Mouse (Mus musculus) kidney, adult 9 months (tissue): ENCODE measurements around the gene Chrm3.
A peak's percentile ranks its signal among the peaks of the same experiment; 100 is the strongest.
"Not testable (repeated sequence)": the region's sequence is repeated elsewhere in the genome, so short reads cannot be mapped to it uniquely, and the experiment has no call there.

Experiments
- DNase-seq: peaks from one replicate; pipeline ENCODE4 v3.0.0; 2022

Gene Chrm3

DNA sequence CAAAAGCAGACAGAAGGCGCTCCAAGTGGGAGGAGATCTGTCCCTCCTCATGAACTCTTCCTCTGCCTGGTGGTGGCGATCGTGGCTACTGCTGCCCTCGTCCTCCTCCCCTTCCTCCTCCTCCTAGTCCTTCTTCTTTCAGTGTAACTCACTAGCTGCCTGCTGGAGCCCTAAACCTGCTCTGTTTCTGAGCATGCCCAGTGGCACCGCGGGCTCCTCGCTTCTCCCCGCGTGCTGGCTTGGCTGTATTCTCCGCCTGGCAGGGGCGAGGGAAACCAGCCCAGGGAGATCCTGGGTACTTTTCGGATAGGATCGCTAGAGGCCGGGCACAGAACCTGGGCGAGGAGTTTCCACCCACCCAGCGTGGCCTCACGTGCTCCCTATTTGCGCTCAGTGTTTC is at the start of gene Chrm3:
Gene Chrm3 (minus strand): TSS at position 71 of the 400 bp plus-strand sequence.
- peak; percentile 67 for DNase-seq

DNA sequence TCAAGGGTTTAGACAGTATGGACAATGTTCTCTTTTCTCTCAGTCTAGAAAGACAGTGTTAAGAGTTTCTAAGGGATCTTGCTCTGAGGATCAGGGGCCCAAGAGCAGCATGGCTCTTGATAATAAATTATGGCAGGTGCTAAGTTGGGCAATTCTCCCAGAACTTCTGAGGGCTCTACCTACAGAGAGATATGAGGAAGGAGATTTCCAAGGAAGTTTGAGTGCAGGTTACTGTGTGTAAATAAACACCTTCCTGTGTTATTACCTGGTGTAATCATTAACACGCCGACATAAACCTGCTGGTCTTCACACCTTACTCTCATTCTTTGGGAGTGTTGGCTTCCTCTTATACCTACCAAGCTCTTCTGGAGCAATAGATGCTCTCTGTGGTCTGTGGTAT is 33.7 kb upstream of the Chrm3 start:
- no peak for DNase-seq

DNA sequence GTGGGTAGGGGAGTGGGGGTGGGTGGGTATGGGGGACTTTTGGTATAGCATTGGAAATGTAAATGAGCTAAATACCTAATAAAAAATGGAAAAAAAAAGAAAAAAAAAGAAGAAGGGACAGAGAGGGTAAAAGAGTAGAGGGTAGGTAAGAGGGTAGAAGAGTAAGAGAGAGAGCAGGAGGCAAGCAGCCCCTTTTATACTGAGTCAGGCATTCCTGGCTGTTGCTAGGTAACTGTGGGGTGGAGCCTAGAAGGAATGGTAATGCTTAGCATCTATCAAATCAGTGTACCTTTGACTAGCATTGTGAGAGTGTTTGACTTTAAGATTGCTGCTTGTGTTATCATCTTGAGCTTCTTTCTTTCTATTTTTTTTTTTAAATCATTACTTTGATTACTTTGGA is 14.8 kb upstream of the Chrm3 start:
- DNase-seq = not testable (repeated sequence)

DNA sequence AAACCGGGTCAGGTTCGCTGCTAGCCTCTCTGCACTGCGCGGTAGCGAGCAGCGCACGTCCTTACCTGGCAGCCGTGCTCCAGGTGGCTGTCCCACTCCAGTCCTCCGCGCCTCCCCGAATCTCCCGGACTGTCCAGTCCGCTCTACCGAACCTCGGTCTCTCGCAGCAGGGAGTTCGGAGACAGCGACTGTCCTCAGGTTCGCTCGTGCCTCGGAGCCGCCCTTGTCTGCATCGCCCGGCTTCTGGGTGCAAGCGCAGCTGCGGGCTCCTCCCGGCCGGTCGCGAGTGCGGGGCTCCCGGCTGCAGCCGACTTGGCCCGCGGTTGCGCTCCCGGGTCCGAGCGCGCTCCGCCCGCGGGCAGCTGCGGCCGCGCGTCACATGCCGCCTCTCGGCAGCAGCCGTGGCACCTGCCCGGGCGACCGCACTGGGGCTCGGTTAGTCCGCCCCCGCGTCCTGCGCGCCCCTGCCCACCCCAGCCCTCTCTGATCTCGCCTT is 400 bp downstream of the Chrm3 start:
- DNase-seq = peak; percentile 16

DNA sequence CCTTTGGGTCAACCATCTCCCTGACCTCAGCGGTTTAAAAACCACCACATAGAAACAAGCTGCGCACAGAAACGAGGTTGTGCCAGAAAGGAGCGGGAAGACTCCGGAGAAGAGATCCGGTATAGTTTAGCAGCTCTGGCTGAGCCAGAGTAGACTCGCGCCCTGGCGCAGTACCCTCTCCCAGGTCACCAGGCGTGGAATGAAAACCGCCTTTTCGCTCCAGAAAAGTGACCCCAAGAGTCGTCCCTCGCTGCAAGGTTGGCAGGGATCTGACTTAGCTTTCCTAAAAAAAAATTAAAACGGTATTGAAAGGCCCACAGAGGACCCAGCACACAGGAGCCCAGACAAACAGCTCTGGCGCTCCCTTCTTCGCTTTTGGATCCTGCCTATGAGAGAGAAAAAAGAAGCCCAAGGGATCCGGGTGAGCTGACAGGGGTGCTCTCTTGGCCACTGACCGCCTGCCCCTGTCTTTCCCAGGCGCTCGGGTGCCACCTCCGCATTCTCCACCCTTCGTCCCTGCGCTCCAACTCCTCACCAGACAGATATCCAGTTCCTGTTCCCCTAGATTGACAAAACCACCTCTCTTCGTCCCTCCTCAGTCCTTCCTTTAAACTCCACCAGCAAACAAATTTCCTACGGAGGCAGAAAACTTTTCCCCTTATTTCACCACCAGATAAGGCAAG is 990 bp downstream of the Chrm3 start:
- DNase-seq = peak; percentile 6

DNA sequence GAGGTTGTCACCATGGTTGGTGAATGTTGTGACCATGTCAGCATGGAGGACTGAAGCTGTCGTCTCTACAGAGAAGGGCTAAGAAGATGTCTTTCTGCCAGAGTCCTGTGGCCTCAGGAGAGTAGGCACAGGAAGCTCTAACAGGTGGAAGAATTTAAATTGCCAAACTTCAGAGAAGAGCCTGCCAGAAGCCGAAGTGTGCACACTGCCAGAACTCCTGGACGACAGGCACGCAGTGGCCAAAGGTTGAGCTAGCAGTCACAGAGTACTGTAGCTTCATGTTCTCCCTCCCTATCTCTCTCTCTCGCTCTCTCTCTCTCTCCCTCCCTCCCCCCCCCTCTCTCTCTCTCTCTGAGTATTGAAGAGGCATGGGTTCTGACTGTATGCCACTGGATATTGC is 4.9 kb downstream of the Chrm3 start:
- peak; percentile 69 for DNase-seq

DNA sequence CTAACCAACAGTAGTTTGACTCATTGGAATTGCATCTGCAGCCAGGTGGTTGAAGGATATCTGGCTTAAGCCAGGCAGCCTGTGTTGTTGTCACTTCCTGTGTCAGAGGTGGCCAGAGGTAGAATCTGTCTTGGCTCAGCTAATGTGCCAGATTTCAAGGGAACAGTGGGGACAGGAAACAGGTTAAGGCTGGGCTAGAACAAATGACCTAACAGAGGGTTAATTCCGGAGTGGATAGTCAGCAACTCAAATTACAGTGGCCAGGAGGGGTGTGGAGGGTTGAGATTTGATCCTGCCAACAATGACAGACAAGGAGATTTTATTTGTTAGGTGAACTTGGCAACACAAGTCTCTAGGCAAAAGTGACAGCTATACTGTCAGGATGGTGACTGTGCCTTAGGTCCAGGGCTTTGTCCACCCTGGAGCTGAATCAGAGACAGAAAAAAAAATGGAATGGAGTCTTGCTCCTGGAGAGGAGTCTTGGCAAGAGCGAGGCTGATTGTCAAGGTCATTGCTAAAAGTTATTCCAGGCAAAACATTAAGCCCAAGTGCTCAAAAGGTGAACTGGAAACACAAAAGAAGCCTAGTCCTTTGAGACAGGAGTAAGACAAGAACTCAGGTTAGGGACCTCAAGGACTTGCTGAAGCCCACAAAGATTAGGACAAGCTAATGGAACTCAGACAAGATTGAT is 5.6 kb downstream of the Chrm3 start:
- peak; percentile 55 for DNase-seq

DNA sequence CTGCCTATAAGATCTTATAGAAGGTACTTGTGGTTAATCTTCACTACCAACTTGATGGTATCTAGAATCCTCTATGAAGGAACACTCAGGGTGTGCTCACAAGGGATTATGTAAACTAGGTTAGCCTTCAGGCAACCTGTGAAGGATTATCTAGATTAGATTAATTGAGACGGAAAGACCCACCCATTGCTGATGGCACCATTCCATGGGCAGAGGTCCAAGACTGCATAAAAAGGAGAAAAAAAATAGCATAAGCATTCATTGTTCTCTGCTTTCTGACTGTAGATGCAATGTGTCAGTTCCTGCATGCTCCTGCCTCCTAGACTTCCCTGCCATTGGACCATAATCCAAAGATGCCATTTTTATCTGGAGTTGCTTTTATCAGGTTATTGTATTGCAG is 8.5 kb downstream of the Chrm3 start:
- peak; percentile 21 for DNase-seq

DNA sequence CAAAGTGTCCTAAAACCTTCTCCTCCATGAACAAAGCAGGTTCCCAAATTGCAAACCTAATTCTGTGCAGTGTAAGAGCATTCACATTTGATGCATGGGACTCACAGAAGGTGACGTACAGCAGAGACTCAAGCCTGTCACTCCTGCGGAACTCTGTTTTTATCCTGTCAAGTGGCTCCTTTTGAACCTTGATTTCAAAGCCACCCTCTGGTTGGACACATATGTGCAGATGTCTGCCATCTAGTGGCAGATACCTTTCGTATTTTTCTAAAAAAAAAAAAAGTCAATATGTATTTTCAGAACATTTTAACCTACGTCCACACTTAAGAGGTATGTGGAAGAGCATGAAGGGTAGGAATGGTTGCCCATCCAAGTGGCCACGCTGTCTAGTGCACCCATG is 16.3 kb downstream of the Chrm3 start:
- DNase-seq = peak; percentile 26

DNA sequence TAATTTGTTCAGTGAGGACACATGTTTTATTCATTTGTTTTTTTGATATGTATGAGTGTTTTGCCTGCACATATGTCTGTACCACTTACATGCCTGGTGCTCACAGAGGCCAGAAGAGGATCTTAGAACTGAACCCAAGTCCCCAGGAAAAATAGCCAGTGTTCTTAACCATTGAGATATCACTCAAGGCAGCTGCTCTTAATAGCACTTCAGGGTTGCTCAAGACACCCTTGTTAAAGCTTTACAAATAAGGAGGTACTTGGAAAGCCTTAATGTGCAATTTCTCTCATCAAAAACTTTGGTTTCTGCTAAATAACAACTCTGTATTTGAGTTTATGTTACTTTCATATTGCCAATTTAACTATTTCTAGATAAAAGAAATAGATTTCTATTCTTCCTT is 25.1 kb downstream of the Chrm3 start:
- DNase-seq = no peak

DNA sequence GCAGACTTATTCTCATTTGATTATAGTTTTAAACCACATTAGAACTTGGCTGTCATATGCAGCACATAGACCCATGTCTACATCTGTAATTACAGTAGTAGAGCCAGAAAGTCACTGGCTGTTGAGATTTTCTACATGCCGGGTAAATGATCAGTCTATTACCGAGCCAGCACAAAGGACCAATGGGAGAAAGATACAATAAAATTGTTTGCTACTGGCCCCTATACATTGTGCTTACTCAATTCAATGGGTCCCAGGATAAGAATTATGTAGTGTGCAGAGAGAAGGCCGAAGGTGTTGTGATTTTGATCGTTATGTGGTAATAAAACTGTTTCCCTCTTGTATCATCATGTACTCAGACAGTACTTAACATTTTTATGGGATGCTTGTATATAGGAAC is 27.9 kb downstream of the Chrm3 start:
- DNase-seq = no peak

DNA sequence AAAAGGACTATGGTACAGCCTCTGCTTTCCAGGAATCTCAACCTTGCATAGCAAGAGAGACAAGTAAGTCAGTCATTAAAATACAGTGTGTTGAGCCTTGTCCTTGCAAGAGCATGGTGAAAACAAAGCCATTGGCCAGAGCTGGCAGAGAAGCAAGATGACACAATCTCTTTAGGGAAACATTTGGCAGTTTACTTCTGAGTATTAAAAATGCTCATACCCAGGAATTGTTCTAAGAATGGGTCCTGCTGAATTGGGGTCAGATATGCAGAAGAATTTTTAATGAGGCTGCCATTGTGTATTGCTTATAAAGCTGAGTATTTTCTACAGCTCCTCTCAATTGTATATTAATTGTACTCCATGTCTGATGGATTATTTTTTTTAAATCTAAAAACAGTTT is 50.8 kb downstream of the Chrm3 start:
- no peak for DNase-seq

DNA sequence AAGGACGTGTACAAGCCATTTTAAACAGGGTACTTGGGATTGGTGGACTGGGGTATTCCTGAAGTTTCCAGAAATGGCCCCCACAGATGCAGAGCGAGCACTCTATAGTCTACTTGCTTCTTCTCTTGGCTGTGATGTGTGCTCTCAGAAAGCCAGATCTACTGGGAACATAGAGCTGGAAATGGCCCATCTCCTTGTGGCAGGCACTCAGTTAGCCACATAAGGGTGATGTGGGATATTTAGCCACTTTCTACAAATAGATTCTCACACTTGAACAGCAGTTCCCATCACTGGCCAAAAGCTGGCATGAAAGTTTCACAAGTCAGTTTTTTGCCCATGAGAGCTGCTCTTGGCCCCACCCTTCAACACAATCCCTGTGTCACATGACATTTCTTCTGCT is 65.5 kb downstream of the Chrm3 start:
- no peak for DNase-seq

DNA sequence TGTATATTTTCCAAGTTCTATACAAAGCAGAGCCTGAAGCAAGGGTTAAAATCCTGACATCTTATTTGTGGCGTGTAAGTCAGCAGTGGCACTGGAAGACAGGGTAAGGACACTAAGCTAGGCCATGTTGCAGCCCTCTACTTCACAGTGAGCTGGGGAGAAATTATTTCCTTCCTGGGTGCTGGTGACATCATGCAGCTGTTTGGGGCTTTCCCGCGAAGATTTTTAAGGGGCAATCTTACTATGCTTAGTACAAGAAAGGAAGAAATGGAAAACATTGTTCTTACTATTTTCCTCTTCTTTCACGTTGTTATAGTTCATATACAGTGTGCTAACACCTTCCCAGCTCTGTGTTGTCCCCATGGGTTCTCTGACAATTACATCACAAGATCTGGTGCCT is 76.3 kb downstream of the Chrm3 start:
- no peak for DNase-seq

DNA sequence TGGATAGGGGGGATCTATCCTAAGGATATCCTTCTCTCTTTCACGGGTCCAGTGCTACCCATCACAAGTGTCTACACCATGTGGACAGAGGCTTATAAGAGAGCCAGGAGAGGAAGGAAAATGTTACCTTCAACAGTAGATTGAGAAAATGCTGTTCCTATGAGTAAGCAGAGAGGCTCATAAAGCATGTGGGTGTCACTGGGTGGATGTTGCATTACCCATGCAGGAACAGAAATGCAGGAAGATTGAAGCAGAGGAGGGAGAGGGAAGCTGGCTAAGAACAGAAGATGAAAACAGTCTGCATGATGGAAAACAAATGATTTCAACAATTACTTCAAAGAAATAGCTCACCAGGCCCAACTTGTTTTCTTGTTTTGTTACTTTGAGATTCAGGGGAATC is 85.7 kb downstream of the Chrm3 start:
- no peak for DNase-seq

DNA sequence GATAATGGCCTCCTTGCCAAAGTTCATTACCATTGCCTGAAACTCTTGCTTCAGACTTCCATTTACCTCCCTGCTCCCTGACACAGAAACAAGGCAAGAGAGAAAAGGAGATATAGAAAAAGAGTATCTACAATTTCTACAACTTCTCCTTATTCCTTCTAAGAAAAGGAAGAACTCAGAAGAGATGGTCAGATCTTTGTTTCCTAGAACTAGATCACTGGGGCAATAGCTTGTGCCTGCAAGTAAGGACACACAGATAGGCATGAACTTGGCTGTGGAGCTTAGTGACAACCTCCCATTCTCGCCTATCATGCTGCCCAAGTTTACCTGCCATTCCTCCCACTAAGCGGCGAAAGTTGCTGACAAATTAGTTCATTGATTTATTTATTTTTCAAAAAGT is 96.9 kb downstream of the Chrm3 start:
- DNase-seq = no peak

DNA sequence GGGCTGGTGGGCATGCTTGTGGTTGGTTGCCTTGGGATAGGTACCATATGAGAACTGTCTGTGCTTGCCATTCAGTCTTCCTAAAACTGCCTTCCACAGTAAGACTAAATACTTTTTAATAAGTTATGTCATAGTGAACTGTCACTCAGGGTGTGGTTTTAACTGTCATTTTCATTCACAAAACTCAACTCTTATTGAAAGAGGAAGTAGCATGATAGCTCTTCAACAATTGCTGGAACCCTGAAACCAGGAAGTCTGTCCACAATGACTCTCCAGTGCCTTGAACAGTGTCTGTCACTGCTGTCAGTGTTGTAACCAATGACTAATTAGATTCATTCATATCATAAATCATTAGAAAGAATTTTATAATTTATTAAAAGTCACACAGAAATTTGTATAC is 107.6 kb downstream of the Chrm3 start:
- DNase-seq = no peak

DNA sequence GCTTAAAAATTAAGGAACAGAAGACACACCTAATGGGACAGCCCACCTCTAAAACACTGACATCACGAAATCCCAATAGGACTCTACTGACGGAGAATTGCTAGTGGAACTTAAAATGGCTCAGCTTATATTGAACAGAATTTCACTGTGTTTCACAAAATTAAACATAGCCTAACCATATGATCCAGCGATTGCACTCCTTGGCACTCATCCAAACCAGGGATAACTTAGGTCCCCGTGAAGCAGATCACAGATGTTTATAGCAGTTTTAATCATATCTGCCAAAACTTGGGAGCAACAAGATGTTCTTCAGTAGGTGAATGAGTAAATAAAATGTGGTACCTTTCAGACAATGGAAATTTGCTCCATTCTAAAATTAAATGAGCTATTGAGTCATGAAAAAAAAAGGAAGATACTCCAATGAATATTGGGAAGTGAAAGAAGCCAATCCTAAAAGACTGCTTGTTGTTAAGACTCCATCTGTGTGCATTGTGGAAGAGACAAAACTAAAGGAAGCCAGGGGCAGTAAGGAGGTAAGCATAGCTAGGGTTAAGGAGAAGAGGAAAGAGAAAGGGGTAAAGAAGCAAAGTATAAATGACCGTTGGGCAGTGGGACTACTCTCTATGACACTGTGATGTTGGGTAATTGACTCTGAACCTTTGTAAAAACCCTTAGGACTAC is 109.0 kb downstream of the Chrm3 start:
- no peak for DNase-seq

DNA sequence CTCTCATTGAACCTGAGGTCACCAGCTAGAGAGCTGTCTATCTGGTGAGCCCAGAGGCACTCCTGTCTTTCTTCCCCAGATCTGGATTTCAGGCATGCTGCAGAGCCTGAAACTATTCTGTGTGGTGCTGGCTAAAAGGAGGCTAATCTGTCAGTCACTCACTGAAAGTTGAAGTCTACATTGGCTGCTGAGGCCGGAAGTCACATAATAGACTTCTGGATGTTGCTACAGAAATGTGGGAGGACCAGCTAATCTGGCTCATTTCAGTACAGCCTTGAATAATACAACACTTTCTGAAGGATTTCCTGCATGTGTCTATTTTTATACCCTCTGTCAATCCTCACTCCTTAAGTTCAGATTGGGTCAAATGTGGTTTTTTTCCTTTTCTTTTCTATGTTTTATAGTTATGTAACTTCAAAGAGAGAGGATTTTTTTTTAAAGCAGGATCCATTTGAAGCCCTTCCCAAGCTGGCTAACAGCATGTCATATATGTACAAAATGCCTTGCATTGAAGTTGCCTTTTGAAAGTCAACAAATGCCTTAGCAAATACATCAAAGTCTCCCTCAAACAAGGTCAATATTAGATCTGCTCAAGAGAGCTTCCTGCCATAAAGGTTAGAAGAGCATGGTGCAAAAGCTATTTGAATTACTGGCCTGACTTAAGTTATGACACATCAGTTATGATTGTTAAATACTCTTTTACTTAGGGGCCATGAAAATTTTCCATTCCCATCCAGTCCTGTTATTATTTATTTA is 116.2 kb downstream of the Chrm3 start:
- DNase-seq = peak; percentile 37

DNA sequence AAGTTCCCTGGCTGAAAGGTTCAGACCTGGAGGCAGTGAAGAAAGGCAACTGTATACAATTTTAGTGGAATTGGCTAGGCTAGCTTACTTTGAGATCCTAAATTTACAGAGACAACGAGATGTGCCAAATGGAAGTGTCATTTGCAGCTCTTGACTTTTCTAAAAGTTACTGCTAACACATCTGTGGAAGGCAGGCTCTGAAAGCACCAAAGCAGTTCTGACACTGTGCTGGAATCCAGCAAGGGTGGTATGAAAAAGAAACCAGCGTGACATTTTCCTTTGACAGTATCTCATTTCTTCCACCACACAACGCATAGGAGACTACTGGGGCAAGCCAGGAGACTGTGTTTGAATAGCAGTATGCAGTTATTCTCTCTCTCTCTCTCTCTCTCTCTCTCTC is 120.4 kb downstream of the Chrm3 start:
- DNase-seq = no peak

DNA sequence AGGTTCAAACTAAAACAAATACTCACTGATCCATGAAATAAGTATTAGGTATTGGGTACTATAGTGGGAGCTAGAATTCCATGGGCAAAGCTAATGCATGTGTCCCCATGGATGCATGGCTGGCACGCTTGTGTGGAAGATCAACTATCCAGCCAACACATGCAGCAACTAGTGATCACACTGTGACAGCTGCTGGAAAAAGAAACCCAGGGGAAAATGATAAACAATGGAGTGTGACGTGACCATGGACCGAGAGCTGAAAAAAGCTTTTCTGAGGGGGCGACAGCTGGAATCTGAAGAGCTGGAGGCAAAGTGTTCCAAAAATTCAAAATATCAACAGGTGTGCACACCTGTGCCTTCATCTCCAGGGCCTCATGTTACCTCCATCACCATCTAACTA is 120.8 kb downstream of the Chrm3 start:
- no peak for DNase-seq

DNA sequence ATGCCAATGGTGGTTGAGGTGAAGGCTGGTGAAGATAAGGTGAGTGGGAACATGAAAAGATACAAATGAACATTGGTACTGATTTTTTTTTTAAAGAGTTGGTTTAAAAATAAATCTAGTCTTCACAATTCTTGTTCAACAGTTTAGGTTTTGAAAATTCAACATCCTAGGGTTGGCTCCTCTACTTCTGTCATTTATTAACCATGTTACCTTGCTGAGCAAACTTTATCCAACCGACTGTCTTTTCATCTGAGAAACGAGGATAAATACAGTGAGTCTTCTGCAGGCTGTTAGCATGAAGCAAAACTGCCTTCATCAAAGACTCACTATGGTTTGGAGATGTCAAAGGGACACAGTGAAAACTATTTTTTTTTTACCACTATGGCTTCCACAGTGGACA is 123.0 kb downstream of the Chrm3 start:
- peak; percentile 48 for DNase-seq

DNA sequence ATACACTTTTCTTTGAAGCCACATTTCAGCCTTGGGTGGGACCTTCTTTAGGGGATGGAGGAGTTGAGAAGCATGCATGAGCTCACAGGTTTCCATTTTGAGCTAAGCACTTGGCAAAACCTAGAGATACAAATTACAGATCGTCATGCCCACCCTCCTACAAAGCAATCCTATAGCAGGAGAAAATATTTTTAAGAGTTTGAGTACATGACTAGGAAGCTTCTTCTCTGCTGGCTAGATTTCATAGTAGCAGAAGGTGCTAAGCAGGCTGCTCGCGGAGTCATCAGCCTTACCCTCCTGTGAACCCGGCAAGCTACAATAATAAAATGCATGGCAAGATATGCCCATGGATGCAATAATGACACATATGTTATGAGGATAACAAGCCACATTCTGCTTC is 124.4 kb downstream of the Chrm3 start:
- no peak for DNase-seq
